Mouse (Mus musculus) heart, embryonic 11.5 days (tissue): ENCODE results near the gene Syt2. TPM values are rescaled to one million over a fixed set of nuclear protein-coding genes. Genes with fewer than 3 reads are reported as not detected.

Source experiments
- microRNA-seq: library from miRNA; unstranded; fragments of <30 nt; microRNA quantifications from one replicate; pipeline ENCODE4, GENCODE M21; 2016; ENCODE audit warnings: borderline number of aligned reads
- polyA plus RNA-seq: library from polyadenylated mRNA; unstranded; fragments of >200 nt; fragmentation: Nextera tagmentation; extraction: Ambion mirVana; gene quantifications from 2 replicates; pipeline ENCODE4 v1.2.1, GENCODE M21; 2014

Syt2 gene
- polyA plus RNA-seq, 1 experiment from 2014 or later: 0.79 TPM

Small RNA genes lying within 50 kb of the gene (microRNA-seq; reads per million reads assigned to microRNA genes)
- gene Gm22232: not detected

Other genes with a start within 250 kb of the Syt2 start
- 35.2 and 36.9 TPM in 2 replicates for gene Cyb5r1, start 241.1 kb upstream of the Syt2 start, polyA plus RNA-seq
- 129 and 130 TPM in 2 replicates for gene Adipor1, start 231.3 kb upstream of the Syt2 start, polyA plus RNA-seq
- gene Klhl12, start 191.1 kb upstream of the Syt2 start, polyA plus RNA-seq: 15.5 and 22.2 TPM in 2 replicates
- gene Rabif, start 152.0 kb upstream of the Syt2 start, polyA plus RNA-seq: 35.3 and 37.9 TPM in 2 replicates
- not detected in 2 replicates for gene Mgat4e, start 97.0 kb upstream of the Syt2 start, polyA plus RNA-seq
- gene Kdm5b, start 86.5 kb upstream of the Syt2 start, polyA plus RNA-seq: 34.9 and 35.9 TPM in 2 replicates